Mouse (Mus musculus): Measurements from ENCODE around the gene Itgb3.

The Itgb3 gene

DNA sequence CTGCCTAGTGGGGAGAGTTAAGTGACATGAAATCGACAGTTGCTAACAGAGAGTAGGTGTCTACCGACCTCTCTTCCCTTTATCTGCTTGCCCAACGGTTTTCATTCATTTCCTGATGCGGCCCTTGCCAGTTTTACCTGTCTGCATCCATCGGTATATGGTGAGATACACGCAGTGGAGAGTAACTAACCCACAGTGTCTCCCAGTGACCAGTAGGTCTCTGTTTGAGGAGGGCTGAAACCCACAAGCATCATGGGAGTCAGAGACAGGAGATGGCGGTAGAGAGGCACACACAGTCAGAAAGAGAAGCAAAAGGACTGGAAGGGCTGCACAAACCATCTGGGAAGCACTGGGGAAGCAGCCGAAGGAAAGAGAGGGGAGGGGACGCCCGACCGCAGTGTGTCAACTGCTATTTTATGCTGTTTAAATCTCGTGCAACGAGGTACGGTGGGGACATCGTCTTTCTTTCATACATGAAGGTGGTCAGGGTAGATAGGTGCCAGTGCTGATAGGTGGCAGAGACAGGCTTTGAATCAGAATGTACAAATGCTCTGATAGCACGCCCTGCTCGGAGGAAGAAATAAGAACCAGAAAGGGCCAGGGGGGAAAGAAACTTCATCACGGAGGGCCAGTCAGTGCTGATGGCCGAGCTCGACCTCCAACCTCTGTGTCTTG is 53.9 kb downstream of the Itgb3 start:
- peak; percentile 81 for DNase-seq (ENCODE audit: low read depth)

DNA sequence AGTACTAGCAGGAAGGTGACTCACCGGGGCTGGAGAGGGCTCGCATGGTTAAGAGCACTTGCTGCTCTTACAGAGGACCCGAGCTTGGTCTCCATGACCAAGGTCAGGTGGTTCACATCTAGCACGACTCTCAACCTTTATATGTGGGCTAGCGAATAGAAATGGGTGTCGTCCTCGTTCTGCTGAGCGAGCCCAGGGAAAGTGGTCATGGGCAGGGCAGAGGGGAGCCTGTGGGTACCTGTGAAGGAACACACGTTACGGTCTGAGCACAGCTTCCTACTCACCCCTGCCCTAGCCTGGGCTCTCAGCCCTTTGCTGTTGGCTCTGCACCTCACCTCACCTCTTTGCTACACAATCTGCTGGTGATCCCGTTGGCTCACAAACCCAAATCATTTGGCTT is 54.8 kb downstream of the Itgb3 start:
- DNase-seq (ENCODE audit: low read depth) = peak; percentile 47

DNA sequence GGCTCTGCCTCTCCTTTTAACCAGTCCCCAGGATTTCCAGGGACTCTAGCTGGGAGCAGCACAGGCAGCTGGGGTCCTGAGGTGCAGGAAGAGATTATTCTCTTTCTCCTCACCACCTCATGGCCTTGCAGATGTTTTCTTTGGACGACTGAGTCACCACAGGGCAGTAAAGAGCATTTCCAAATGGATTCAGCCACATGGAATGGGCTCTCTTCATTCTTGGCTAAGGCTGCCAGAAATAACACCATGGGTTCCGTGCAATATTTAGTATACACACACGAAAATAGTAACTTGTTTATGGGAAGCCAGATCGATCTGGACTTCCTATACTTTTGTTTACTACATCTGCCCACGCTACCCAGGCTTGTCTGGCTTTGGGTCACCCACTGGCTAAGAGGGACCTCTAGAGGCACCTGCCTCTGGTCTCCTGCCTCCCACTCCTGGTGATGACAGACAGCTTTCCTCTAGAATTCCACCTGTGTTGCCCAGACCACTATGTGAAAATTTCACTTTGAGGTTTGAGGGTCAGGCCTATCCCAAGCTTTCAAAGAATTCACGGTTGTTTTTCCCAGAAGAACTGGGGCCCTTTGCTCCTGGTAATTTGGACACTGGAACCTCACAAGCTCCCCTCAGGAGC is 55.6 kb downstream of the Itgb3 start:
- DNase-seq (ENCODE audit: low read depth) = no peak

DNA sequence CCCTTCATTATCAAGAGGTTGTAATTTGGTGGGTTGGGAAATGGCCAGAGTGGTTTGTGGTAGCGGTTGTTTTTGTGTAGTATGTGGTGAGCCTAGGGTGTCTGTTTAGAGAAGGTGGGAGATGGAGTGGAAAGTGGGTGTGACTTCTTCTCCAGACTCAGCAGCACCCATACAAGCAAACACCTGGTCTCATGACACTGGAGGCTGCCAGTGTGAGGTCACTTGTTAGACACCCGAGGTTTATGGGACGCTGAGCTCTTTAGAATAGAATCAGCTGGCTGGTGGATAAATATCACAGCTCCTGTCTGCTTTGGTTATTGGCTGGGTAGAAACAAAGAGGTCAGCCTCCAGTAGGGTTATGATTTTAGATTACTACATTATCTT is 56.1 kb downstream of the Itgb3 start:
- peak; percentile 71 for DNase-seq (ENCODE audit: low read depth)

DNA sequence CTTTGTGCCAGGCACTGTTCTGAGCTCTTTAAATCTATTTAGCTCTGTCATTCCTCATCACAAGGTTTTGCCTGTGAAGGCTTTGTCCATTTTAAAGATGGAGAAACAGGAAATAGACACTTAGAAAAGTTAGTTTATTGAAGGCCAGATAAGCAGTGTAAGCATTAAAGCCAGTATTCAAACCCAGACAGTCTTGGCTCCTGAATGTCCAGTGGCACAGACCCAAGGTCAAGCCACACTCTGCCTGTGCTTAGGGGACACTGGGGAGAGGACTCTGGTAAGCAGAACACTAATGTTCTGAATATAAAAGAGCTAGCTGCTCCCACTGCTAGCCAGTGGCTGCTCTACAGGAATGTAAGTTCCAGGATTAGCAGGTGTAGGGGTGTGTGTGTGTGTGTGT is 56.6 kb downstream of the Itgb3 start:
- no peak for DNase-seq (ENCODE audit: low read depth)

DNA sequence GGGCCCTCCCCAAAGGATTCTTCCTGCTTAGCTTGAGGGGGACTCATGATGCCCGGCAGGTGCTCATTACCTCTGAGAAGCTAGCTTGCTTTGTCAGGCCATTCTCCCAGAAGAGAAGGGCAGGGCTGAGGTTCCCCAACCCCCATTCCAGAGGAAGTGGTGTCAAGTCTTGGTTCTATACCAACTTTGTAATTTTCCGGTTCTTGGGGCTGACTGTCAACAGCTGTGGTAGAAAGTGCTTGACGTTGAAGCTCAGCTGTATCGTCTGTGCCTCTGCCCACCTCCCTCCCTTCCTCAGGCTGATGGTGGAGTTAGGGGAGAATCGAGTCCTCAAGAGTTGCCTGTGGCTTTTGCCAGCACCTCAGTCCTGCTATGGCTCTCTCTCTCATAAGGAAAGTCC is 59.6 kb downstream of the Itgb3 start:
- peak; percentile 86 for DNase-seq (ENCODE audit: low read depth)

DNA sequence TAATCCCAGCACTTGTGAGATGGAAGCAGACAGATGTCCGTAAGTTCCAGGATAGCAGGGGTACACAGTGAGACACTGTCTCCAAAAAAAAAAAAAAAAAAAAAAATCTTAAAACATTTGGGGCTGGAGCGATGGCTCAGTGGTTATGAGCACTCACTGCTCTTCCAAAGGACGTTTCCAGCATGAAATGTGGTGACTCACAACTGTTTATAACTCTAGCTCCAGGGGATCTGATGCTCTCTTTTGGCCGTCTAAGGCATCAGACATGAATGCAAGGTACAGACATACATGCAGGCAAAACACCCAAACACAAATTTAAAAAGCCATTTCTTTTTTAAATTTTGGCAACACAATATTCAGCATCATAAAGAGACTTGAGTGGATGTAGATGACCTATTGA is 65.6 kb downstream of the Itgb3 start:
- DNase-seq (ENCODE audit: low read depth) = no peak

DNA sequence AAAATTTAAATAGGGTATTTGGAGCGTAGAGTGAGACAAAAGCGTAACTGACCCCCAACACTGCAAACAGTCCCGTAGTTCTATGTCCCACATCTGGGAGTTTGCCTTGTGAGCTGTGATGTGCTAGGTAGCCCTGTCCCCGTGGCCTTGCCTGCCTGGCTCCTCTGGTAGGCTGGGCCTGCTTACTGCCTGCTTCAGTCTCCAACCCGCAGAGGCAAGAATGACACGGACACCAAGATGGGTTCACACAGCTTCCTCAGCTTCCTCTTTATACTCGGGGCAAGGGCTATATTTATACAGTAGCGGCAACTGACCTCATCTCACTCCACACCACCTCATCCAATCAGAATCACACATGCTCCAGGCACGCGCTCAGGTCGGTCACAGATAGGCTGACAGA is 67.0 kb downstream of the Itgb3 start:
- no peak for DNase-seq (ENCODE audit: low read depth)

DNA sequence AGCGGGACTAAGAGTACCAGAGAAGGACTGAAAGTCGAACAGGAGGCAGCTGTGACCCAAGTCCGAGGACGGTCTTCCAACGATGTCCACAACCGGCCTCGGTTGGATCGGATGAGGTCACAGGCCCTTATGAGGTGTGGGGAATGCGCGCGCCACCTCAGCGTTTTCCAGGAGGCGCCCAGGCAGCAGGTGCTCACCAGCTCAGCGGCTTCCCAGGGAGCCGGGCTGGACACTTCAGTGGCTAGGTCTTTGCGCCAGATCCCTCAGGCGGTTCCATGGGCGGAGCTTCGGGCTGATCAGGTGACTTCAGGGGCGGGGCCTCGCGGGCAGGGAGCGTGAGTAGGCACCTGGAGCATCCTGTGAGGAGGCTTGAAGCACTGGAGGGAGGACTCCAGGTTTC is 77.7 kb downstream of the Itgb3 start, which contains the start of gene Gm11639:
Gm11639 (plus strand) TSS at position 160 of the 400 bp plus-strand sequence.
- no peak for DNase-seq (ENCODE audit: low read depth)

DNA sequence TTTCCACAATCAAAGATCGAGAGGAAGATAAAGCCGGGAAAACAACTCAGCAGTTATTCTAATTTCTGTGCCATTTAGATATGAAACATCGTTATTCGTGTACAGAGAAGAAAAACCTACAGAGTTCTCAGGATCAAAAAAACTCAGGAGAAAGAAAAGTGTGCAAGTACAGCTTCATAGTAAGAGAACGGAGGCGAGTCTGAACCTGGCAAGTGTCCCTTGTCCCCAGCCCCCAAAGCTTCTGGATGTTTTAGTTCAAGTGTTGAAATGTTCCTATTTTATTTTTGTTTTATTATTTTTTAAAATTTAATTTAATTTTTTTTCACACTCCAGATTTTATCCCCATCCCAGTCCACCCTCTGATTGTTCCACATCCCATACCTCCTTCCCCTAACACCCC is 85.4 kb downstream of the Itgb3 start:
- no peak for DNase-seq (ENCODE audit: low read depth)

DNA sequence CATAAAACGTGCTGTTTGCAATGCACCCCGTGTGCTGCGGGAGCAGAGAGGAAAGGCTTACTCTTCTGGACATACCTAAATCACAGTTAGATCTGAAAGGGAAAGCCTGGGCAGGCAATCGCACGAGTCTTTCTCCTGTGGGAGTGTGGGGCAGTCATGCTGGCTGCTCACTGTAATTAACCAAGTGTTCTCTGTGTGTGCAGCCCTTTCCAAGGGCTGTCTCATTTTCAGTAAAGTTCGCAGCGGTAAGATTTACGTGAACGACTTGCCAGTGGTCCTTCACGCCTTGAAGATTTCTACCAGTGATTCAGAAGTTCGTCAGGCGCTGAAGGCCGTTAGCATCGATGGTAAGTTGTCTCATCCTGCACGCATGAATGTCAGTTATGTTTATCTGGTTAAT is 96.3 kb downstream of the Itgb3 start:
- no peak for DNase-seq (ENCODE audit: low read depth)

DNA sequence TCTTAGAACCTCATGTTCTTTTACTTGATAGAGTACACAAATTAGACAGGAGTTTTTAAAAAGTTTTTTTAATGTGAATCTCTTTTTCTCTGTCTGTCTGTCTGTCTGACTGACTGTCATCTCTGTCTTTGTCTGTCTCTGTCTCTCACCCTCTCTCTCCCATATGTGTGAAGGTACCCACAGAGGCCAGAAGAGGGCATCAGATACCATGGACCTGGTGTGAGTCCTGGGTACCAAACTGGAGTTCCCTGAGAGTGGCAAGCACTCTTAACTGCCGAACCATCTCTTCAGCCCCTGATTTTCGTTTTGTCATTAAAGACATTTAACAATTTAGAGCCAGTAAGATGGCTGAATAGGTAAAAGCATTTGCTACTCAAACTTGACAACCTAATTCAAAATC is 99.3 kb downstream of the Itgb3 start:
- DNase-seq (ENCODE audit: low read depth) = peak; percentile 32

Data from induced T-regulatory cell, adult 2 months (primary cell).